Mouse (Mus musculus): ENCODE results near the gene Gpx8. TPM values are rescaled to one million over a fixed set of nuclear protein-coding genes. Genes with fewer than 3 reads are reported as not detected.

The Gpx8 gene
- not detected for polyA plus RNA-seq (2017; shearing (Covaris generic))

GRCm38 (mm10) chr13:113046211-113046883 lies at the start of gene Gpx8:
Gene Gpx8 (minus strand): TSS chr13:113046410.

GRCm38 (mm10) chr13:113034950-113035421 lies 11.2 kb downstream of the Gpx8 start, which contains the start of gene Cdc20b:
Gene Cdc20b (plus strand): TSS chr13:113035111.

GRCm38 (mm10) chr13:112993531-112994152 lies 52.6 kb downstream of the Gpx8 start, which contains the start of gene Mcidas:
Gene Mcidas (plus strand): TSS chr13:112993845.

Other genes with a start within 250 kb of the Gpx8 start
- gene Plpp1, start 245.6 kb downstream of the Gpx8 start, polyA plus RNA-seq (2017; shearing (Covaris generic)), result 1 to 10 TPM in 1 of 2 experiments, under 1 TPM in 1; 0.87 to 1.1 TPM
- gene Mtrex, start 119.0 kb downstream of the Gpx8 start, polyA plus RNA-seq (2017; shearing (Covaris generic)), result 10 to 100 TPM; 69.2 to 73.0 TPM
- 10 to 100 TPM; 23.7 to 23.9 TPM for gene Dhx29, start 119.0 kb downstream of the Gpx8 start, polyA plus RNA-seq (2017; shearing (Covaris generic))
- gene Ccno, start 58.6 kb downstream of the Gpx8 start, polyA plus RNA-seq (2017; shearing (Covaris generic)), result not detected
- under 1 TPM in 1 of 2 experiments, not detected in 1; 0.31 TPM for gene Mcidas, start 52.6 kb downstream of the Gpx8 start, polyA plus RNA-seq (2017; shearing (Covaris generic))
- gene Cdc20b, start 11.3 kb downstream of the Gpx8 start, polyA plus RNA-seq (2017; shearing (Covaris generic)), result not detected
- gene Gzma, start 54.6 kb upstream of the Gpx8 start, polyA plus RNA-seq (2017; shearing (Covaris generic)), result 10 to 100 TPM in 1 of 2 experiments, 1 to 10 TPM in 1; 3.0 to 20.1 TPM
- gene Esm1, start 163.2 kb upstream of the Gpx8 start, polyA plus RNA-seq (2017; shearing (Covaris generic)), result under 1 TPM in 1 of 2 experiments, not detected in 1; 0.35 TPM
- gene Gzmk, start 179.5 kb upstream of the Gpx8 start, polyA plus RNA-seq (2017; shearing (Covaris generic)), result 1 to 10 TPM; 2.0 to 3.3 TPM
- gene BC067074, start 246.7 kb upstream of the Gpx8 start, polyA plus RNA-seq (2017; shearing (Covaris generic)), result under 1 TPM in 1 of 2 experiments, not detected in 1; 0.36 TPM

Data from activated CD4-positive, CD25-positive, alpha-beta regulatory T cell (primary cell).